15 mouse cellular contexts compared by ENCODE assay signal in the genomic region with DNA sequence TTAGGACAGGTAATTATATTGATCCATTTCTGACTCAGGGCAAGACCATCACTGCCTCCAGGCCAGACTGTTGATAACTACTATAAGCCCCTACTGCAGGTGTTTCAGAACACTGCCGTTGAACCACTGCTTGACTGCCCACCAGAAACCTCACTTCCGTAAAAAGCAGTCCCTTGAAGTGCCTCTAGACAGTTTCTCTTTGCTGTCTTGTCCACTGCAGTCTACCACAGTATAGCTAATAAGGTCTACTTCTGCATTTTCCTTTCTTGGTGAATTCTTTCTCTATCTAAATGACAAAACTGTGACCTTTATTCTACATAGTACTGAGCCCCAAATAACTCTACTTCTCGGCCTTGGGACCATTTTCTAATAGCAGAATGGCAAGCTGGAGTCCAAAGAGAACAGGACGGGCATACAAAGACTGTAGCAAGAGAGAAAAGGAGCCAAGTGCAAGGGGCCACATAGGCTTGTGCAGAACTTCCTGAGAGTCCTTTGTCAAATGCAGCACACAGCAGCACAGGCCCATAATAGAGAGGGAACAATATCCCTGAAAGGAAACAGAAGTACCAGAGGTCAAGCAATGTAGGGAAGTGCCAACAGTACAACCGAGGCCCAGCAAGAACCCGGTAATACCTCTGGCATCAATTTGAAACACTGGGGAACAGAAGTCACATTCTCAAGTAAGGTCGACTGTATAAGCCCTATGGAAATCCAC. TPM values are rescaled to one million over a fixed set of nuclear protein-coding genes. Genes with fewer than 3 reads are reported as not detected.
A peak's percentile ranks its signal among the peaks of the same experiment; 100 is the strongest.
DNase-seq lines count a peak whose midpoint lies in the region; ATAC-seq lines count a peak whose summit lies in the region.
"Had no signal": no experiment of that assay in that cellular context is flagged by ENCODE, and none has a peak within 500 bp of the region (broad histone marks: within the 10 kb centered on the region; RNA-seq: fewer than 3 reads in every experiment).

No protein-coding gene starts in this region.

- H3K27ac ChIP-seq in heart, embryonic 15.5 days = peak overlapping the region; percentile 36; the same call in 1 of the 2 replicates
- no peak overlapping the region for H3K27ac ChIP-seq in limb, embryonic 10.5 days
- H3K27ac ChIP-seq: limb, embryonic 15.5 days had no signal

- H3K4me3 ChIP-seq in heart, embryonic 15.5 days = no peak overlapping the region
- H3K4me3 ChIP-seq in limb, embryonic 10.5 days = no peak overlapping the region
- H3K4me3 ChIP-seq: erythroblast, embryonic 14.5 days; limb, embryonic 15.5 days had no signal

- peaks cover 11% of the 10 kb centered on the region for H3K4me1 ChIP-seq in heart, embryonic 15.5 days (replicated peaks)
- no peaks in the 10 kb centered on the region for H3K4me1 ChIP-seq in limb, embryonic 10.5 days

- H3K9me3 ChIP-seq in heart, embryonic 15.5 days (replicated peaks) = no peaks in the 10 kb centered on the region
- no peaks in the 10 kb centered on the region for H3K9me3 ChIP-seq in limb, embryonic 10.5 days (replicated peaks)
- H3K9me3 ChIP-seq: limb, embryonic 15.5 days had no signal

- 63% methylated on average over 7 of the region's 7 CpGs for WGBS in heart, embryonic 15.5 days
- 88% methylated on average over 7 of the region's 7 CpGs for WGBS in limb, embryonic 10.5 days

- no peak overlapping the region for H3K9ac ChIP-seq in heart, embryonic 15.5 days
- H3K9ac ChIP-seq: limb, embryonic 15.5 days had no signal

- no peaks in the 10 kb centered on the region for H3K36me3 ChIP-seq in heart, embryonic 15.5 days
- H3K36me3 ChIP-seq in limb, embryonic 10.5 days = peaks cover 3% of the 10 kb centered on the region
- H3K36me3 ChIP-seq: limb, embryonic 15.5 days had no signal

- H3K27me3 ChIP-seq in heart, embryonic 15.5 days = no peaks in the 10 kb centered on the region
- H3K27me3 ChIP-seq in limb, embryonic 10.5 days (ENCODE audit: low read depth, poor library complexity, severe bottlenecking) = no peaks in the 10 kb centered on the region
- H3K27me3 ChIP-seq: limb, embryonic 15.5 days had no signal

- no peak overlapping the region for H3K4me2 ChIP-seq in heart, embryonic 15.5 days
- H3K4me2 ChIP-seq: limb, embryonic 15.5 days had no signal

- DNase-seq in heart, adult 8-10 months (ENCODE audit: low spot score) = no peak
- peak; percentile 90 for DNase-seq in A20 (ENCODE audit: low read depth, low spot score)
- DNase-seq in urinary bladder, postnatal 14 days (ENCODE audit: low spot score) = no peak
- no peak for DNase-seq in ovary, postnatal 14 days (ENCODE audit: low spot score)
- no peak for DNase-seq in limb, embryonic 10.5 days (ENCODE audit: low spot score)
- DNase-seq: heart, postnatal 36 days; midbrain, embryonic 14.5 days; right cerebral cortex, postnatal 4 days had no signal

- ATAC-seq in heart, embryonic 15.5 days (replicated peaks; ENCODE audit: insufficient number of reproducible peaks, insufficient read depth, low FRiP score, low read depth) = no peak
- peak; percentile 96 for ATAC-seq in common myeloid progenitor, adult 5-6 weeks (replicated peaks; ENCODE audit: low read depth, poor library complexity, severe bottlenecking)
- ATAC-seq in megakaryocyte-erythroid progenitor cell, adult 5-6 weeks (replicated peaks; ENCODE audit: low FRiP score, low TSS enrichment, poor library complexity, severe bottlenecking) = peak; percentile 56; the same call in 1 of the 2 replicates
- ATAC-seq: CD4-positive, CD25-positive, alpha-beta regulatory T cell, adult 4 months; intestine, embryonic 16.5 days had no signal

RNA-seq across cellular contexts. Expression of a gene that starts 37.4 kb away (rescaled TPM):
- 11.0 and 12.3 TPM in 2 replicates for polyA plus RNA-seq in heart, embryonic 15.5 days (2015; fragmentation: Nextera tagmentation; extraction: Ambion mirVana)
- 100 to 1,000 TPM; 158 to 181 (median 160) TPM for total RNA-seq in heart, adult 8-10 months (2022)
- total RNA-seq in common myeloid progenitor, adult 5-6 weeks (2017) = 66.3 and 77.6 TPM in 2 replicates
- 34.2 and 39.9 TPM in 2 replicates for total RNA-seq in megakaryocyte-erythroid progenitor cell, adult 5-6 weeks (2014; fragmentation: Nextera tagmentation)
- 40.1 and 53.3 TPM in 2 replicates for total RNA-seq in megakaryocyte-erythroid progenitor cell, adult 5-6 weeks (2017)
- polyA plus RNA-seq in limb, embryonic 10.5 days (2016; fragmentation: Nextera tagmentation; extraction: Ambion mirVana) = 8.4 and 10.1 TPM in 2 replicates
